Mouse (Mus musculus): ENCODE results near the gene Myo16.

Myo16 gene

GRCm38 (mm10) chr8:10548003-10548584 lies 394.4 kb downstream of the Myo16 start:
- DNase-seq (ENCODE audit: low spot score in 2 of 2) = no peak

GRCm38 (mm10) chr8:10549434-10549833 lies 395.7 kb downstream of the Myo16 start:
- DNase-seq (ENCODE audit: low spot score in 2 of 2) = no peak

- DNase-seq (ENCODE audit: low spot score in 2 of 2) = no peak
These were observed 404.2 kb downstream of the Myo16 start for GRCm38 (mm10) chr8:10557961-10558360.

GRCm38 (mm10) chr8:10559479-10559878 lies 405.8 kb downstream of the Myo16 start:
- DNase-seq (ENCODE audit: low spot score in 2 of 2) = no peak

GRCm38 (mm10) chr8:10561616-10562015 lies 407.9 kb downstream of the Myo16 start:
- no peak for DNase-seq (ENCODE audit: low spot score in 2 of 2)

GRCm38 (mm10) chr8:10562046-10562445 lies 408.3 kb downstream of the Myo16 start:
- DNase-seq (ENCODE audit: low spot score in 2 of 2) = no peak

GRCm38 (mm10) chr8:10562636-10563035 lies 408.9 kb downstream of the Myo16 start:
- no peak for DNase-seq (ENCODE audit: low spot score in 2 of 2)

GRCm38 (mm10) chr8:10565231-10566029 lies 411.7 kb downstream of the Myo16 start:
- no peak for DNase-seq (ENCODE audit: low spot score in 2 of 2)

- DNase-seq (ENCODE audit: low spot score in 2 of 2) = no peak
These were observed 414.7 kb downstream of the Myo16 start for GRCm38 (mm10) chr8:10568448-10568847.

GRCm38 (mm10) chr8:10574096-10574495 lies 420.4 kb downstream of the Myo16 start:
- peak; percentile 69 to 83 for DNase-seq (ENCODE audit: low spot score in 2 of 2)

- no peak for DNase-seq (ENCODE audit: low spot score in 2 of 2)
These were observed 421.5 kb downstream of the Myo16 start for GRCm38 (mm10) chr8:10575244-10575643.

- peak in 1 of 2 experiments; percentile 24 for DNase-seq (ENCODE audit: low spot score in 2 of 2)
These were observed 433.4 kb downstream of the Myo16 start for GRCm38 (mm10) chr8:10586956-10587744.

GRCm38 (mm10) chr8:10589422-10589933 lies 435.8 kb downstream of the Myo16 start:
- no peak for DNase-seq (ENCODE audit: low spot score in 2 of 2)

- no peak for DNase-seq (ENCODE audit: low spot score in 2 of 2)
These were observed 439.2 kb downstream of the Myo16 start for GRCm38 (mm10) chr8:10592917-10593316.

GRCm38 (mm10) chr8:10596353-10596752 lies 442.6 kb downstream of the Myo16 start:
- DNase-seq (ENCODE audit: low spot score in 2 of 2) = no peak

- no peak for DNase-seq (ENCODE audit: low spot score in 2 of 2)
These were observed 443.9 kb downstream of the Myo16 start for GRCm38 (mm10) chr8:10597595-10597994.

GRCm38 (mm10) chr8:10598889-10599288 lies 445.2 kb downstream of the Myo16 start:
- DNase-seq (ENCODE audit: low spot score in 2 of 2) = no peak

- DNase-seq (ENCODE audit: low spot score in 2 of 2) = no peak
These were observed 452.5 kb downstream of the Myo16 start for GRCm38 (mm10) chr8:10606028-10606815.

GRCm38 (mm10) chr8:10606816-10607209 lies 453.1 kb downstream of the Myo16 start:
- no peak for DNase-seq (ENCODE audit: low spot score in 2 of 2)

- DNase-seq (ENCODE audit: low spot score in 2 of 2) = no peak
These were observed 457.9 kb downstream of the Myo16 start for GRCm38 (mm10) chr8:10611636-10612035.

- DNase-seq (ENCODE audit: low spot score in 2 of 2) = peak in 1 of 2 experiments; percentile 7
These were observed 459.7 kb downstream of the Myo16 start for GRCm38 (mm10) chr8:10613371-10613770.
